Mouse (Mus musculus): ENCODE measurements around the gene Trip10. TPM values are rescaled to one million over a fixed set of nuclear protein-coding genes. Genes with fewer than 3 reads are reported as not detected.

The Trip10 gene
- polyA plus RNA-seq (2016; fragmentation: Nextera tagmentation; extraction: Ambion mirVana), result 30.4 and 36.5 TPM in 2 replicates

- under 1% methylated on average over 49 of the region's 52 CpGs for WGBS
- Histone ChIP-seq H3K9me3 (no peaks in the 10 kb centered on the region), H3K4me1 (replicated peaks) (peaks cover 26% of the 10 kb centered on the region), H3K36me3 (peaks cover 19% of the 10 kb centered on the region), H3K4me2 (peak within 1 kb of the TSS; percentile 96), H3K27ac (peak within 1 kb of the TSS; percentile 93), H3K9ac (replicated peaks) (peak within 1 kb of the TSS; percentile 73), H3K27me3 (no peaks in the 10 kb centered on the region), H3K4me3 (replicated peaks) (peak within 1 kb of the TSS; percentile 65)
- ATAC-seq (ENCODE audit: insufficient number of reproducible peaks, insufficient read depth, low FRiP score, low TSS enrichment, low read depth), result peak; percentile 1; the same call in 1 of the 2 replicates
Measured at GRCm38 (mm10) chr17:57249186-57250181, at the start of gene Trip10. Gene Trip10 (plus strand): TSS chr17:57249455.

- Histone ChIP-seq H3K4me3 (replicated peaks) (no peak overlapping the region), H3K9me3 (no peaks in the 10 kb centered on the region), H3K27me3 (no peaks in the 10 kb centered on the region), H3K9ac (replicated peaks) (no peak overlapping the region), H3K4me2 (no peak overlapping the region), H3K36me3 (no peaks in the 10 kb centered on the region), H3K27ac (no peak overlapping the region), H3K4me1 (replicated peaks) (no peaks in the 10 kb centered on the region)
- ATAC-seq (ENCODE audit: insufficient number of reproducible peaks, insufficient read depth, low FRiP score, low TSS enrichment, low read depth), result no peak
- WGBS, result 81% methylated on average over 10 of the region's 10 CpGs
Measured at GRCm38 (mm10) chr17:57201841-57202724, 47.2 kb upstream of the Trip10 start.

- WGBS, result 85% methylated on average over 3 of the region's 3 CpGs
- Histone ChIP-seq H3K9ac (replicated peaks) (no peak overlapping the region), H3K9me3 (0 out of 2 replicates have a peak, but pooled peaks cover 3% of the 10 kb centered on the region), H3K27ac (no peak overlapping the region), H3K4me2 (no peak overlapping the region), H3K36me3 (no peaks in the 10 kb centered on the region), H3K4me1 (replicated peaks) (no peaks in the 10 kb centered on the region), H3K4me3 (replicated peaks) (no peak overlapping the region), H3K27me3 (no peaks in the 10 kb centered on the region)
- ATAC-seq (ENCODE audit: insufficient number of reproducible peaks, insufficient read depth, low FRiP score, low TSS enrichment, low read depth), result no peak
Measured at GRCm38 (mm10) chr17:57207938-57208337, 41.3 kb upstream of the Trip10 start.

- no peak for ATAC-seq (ENCODE audit: insufficient number of reproducible peaks, insufficient read depth, low FRiP score, low TSS enrichment, low read depth)
- no peak overlapping the region for H3K4me2 ChIP-seq
- no peaks in the 10 kb centered on the region for H3K4me1 ChIP-seq (replicated peaks)
- no peak overlapping the region for H3K4me3 ChIP-seq (replicated peaks)
- no peaks in the 10 kb centered on the region for H3K36me3 ChIP-seq
- H3K9ac ChIP-seq (replicated peaks), result no peak overlapping the region
- 68% methylated on average over 4 of the region's 4 CpGs for WGBS
- H3K9me3 ChIP-seq, result 0 out of 2 replicates have a peak, but pooled peaks cover 3% of the 10 kb centered on the region
- H3K27me3 ChIP-seq, result 0 out of 2 replicates have a peak, but pooled peaks cover 5% of the 10 kb centered on the region
- H3K27ac ChIP-seq, result no peak overlapping the region
Measured at GRCm38 (mm10) chr17:57209330-57209729, 39.9 kb upstream of the Trip10 start.

GRCm38 (mm10) chr17:57211501-57211900 is 37.8 kb upstream of the Trip10 start:
- Histone ChIP-seq H3K4me3 (replicated peaks) (no peak overlapping the region), H3K27ac (no peak overlapping the region), H3K36me3 (no peaks in the 10 kb centered on the region), H3K9ac (replicated peaks) (no peak overlapping the region), H3K4me1 (replicated peaks) (no peaks in the 10 kb centered on the region), H3K27me3 (peaks cover 5% of the 10 kb centered on the region; the same call in 1 of the 2 replicates), H3K4me2 (no peak overlapping the region), H3K9me3 (0 out of 2 replicates have a peak, but pooled peaks cover 3% of the 10 kb centered on the region)
- WGBS, result 67% methylated on average over 9 of the region's 9 CpGs
- ATAC-seq (ENCODE audit: insufficient number of reproducible peaks, insufficient read depth, low FRiP score, low TSS enrichment, low read depth), result no peak

- H3K27ac ChIP-seq, result no peak overlapping the region
- 0 out of 2 replicates have a peak, but pooled peaks have one; percentile 9 for ATAC-seq (ENCODE audit: insufficient number of reproducible peaks, insufficient read depth, low FRiP score, low TSS enrichment, low read depth)
- 53% methylated on average over 13 of the region's 13 CpGs for WGBS
Measured at GRCm38 (mm10) chr17:57214676-57215387, 34.4 kb upstream of the Trip10 start.

GRCm38 (mm10) chr17:57218335-57218900 is 30.8 kb upstream of the Trip10 start:
- Histone ChIP-seq H3K4me3 (replicated peaks) (no peak overlapping the region), H3K27me3 (peaks cover 31% of the 10 kb centered on the region), H3K4me2 (no peak overlapping the region), H3K9me3 (no peaks in the 10 kb centered on the region), H3K27ac (no peak overlapping the region), H3K36me3 (no peaks in the 10 kb centered on the region), H3K9ac (replicated peaks) (no peak overlapping the region), H3K4me1 (replicated peaks) (no peaks in the 10 kb centered on the region)
- ATAC-seq (ENCODE audit: insufficient number of reproducible peaks, insufficient read depth, low FRiP score, low TSS enrichment, low read depth), result no peak; the same call in 1 of the 2 replicates
- WGBS, result 72% methylated on average over 12 of the region's 12 CpGs

More at GRCm38 (mm10) chr17:57214676-57215387, 34.4 kb upstream of the Trip10 start:
- H3K4me3 ChIP-seq (replicated peaks), result no peak overlapping the region
- H3K4me1 ChIP-seq (replicated peaks), result no peaks in the 10 kb centered on the region
- H3K9ac ChIP-seq (replicated peaks), result no peak overlapping the region
- H3K27me3 ChIP-seq, result peaks cover 12% of the 10 kb centered on the region; the same call in 1 of the 2 replicates
- H3K4me2 ChIP-seq, result no peak overlapping the region
- no peaks in the 10 kb centered on the region for H3K36me3 ChIP-seq
- 0 out of 2 replicates have a peak, but pooled peaks cover 3% of the 10 kb centered on the region for H3K9me3 ChIP-seq

- no peak overlapping the region for H3K4me3 ChIP-seq (replicated peaks)
- no peaks in the 10 kb centered on the region for H3K9me3 ChIP-seq
- WGBS, result 24% methylated on average over 11 of the region's 11 CpGs
- H3K4me2 ChIP-seq, result no peak overlapping the region
- ATAC-seq (ENCODE audit: insufficient number of reproducible peaks, insufficient read depth, low FRiP score, low TSS enrichment, low read depth), result no peak
- H3K27me3 ChIP-seq, result peaks cover 35% of the 10 kb centered on the region
- H3K4me1 ChIP-seq (replicated peaks), result no peaks in the 10 kb centered on the region
- no peaks in the 10 kb centered on the region for H3K36me3 ChIP-seq
- no peak overlapping the region for H3K9ac ChIP-seq (replicated peaks)
- no peak overlapping the region for H3K27ac ChIP-seq
Measured at GRCm38 (mm10) chr17:57219167-57219883, 29.9 kb upstream of the Trip10 start.

GRCm38 (mm10) chr17:57219884-57220207 is 29.4 kb upstream of the Trip10 start:
- WGBS, result 22% methylated on average over 3 of the region's 3 CpGs
- H3K9me3 ChIP-seq, result no peaks in the 10 kb centered on the region
- no peak overlapping the region for H3K27ac ChIP-seq
- ATAC-seq (ENCODE audit: insufficient number of reproducible peaks, insufficient read depth, low FRiP score, low TSS enrichment, low read depth), result no peak
- no peaks in the 10 kb centered on the region for H3K36me3 ChIP-seq
- H3K27me3 ChIP-seq, result peaks cover 40% of the 10 kb centered on the region
- no peak overlapping the region for H3K9ac ChIP-seq (replicated peaks)
- H3K4me2 ChIP-seq, result no peak overlapping the region
- no peak overlapping the region for H3K4me3 ChIP-seq (replicated peaks)
- no peaks in the 10 kb centered on the region for H3K4me1 ChIP-seq (replicated peaks)

- Histone ChIP-seq H3K27ac (no peak overlapping the region), H3K4me2 (no peak overlapping the region), H3K9me3 (no peaks in the 10 kb centered on the region), H3K4me3 (replicated peaks) (no peak overlapping the region), H3K36me3 (no peaks in the 10 kb centered on the region), H3K27me3 (peaks cover 55% of the 10 kb centered on the region), H3K9ac (replicated peaks) (no peak overlapping the region), H3K4me1 (replicated peaks) (no peaks in the 10 kb centered on the region)
- no peak for ATAC-seq (ENCODE audit: insufficient number of reproducible peaks, insufficient read depth, low FRiP score, low TSS enrichment, low read depth)
- 72% methylated on average over 4 of the region's 4 CpGs for WGBS
Measured at GRCm38 (mm10) chr17:57221911-57222310, 27.3 kb upstream of the Trip10 start.

All from limb, embryonic 12.5 days (tissue).